Mouse (Mus musculus) heart, embryonic 14.5 days (tissue): ENCODE measurements around the gene Gm21983. TPM values are rescaled to one million over a fixed set of nuclear protein-coding genes. Genes with fewer than 3 reads are reported as not detected.
A peak's percentile ranks its signal among the peaks of the same experiment; 100 is the strongest.

Source experiments
- ATAC-seq: fragments of 200-750 bp; cut with Nextera tagmentation; 2 replicates; pipeline ENCODE4 v1.8.0; 2017; ENCODE audit warnings: low read depth, moderate TSS enrichment; ENCODE audit not compliant: insufficient number of reproducible peaks, insufficient read depth, low FRiP score
- H3K27ac ChIP-seq, 2 experiments: fragments of 200-500 bp in 1 of 2; fragments of 300-500 bp in 1 of 2; sonication (generic) in 1 of 2; replicated peaks in 1 of 2; 2 replicates each; pipeline ENCODE4 v1.5.1; 2012 to 2014; ENCODE audit warnings: low read depth in 2 of 2, low read length in 2 of 2, control low read depth in 1 of 2, mild to moderate bottlenecking in 1 of 2, mixed read lengths in 1 of 2; ENCODE audit not compliant: control insufficient read depth in 1 of 2, insufficient read depth in 1 of 2
- H3K27me3 ChIP-seq: fragments of 300-500 bp; sonication (generic); 2 replicates; pipeline ENCODE4 v1.6.1; 2014; ENCODE audit warnings: mild to moderate bottlenecking, low read length, control low read depth; ENCODE audit not compliant: control insufficient read depth, insufficient read depth
- H3K36me3 ChIP-seq: fragments of 300-500 bp; sonication (generic); 2 replicates; pipeline ENCODE4 v1.6.1; 2014; ENCODE audit warnings: mild to moderate bottlenecking, control low read depth, low read length, mixed read lengths; ENCODE audit not compliant: control insufficient read depth, insufficient read depth
- H3K4me1 ChIP-seq, 2 experiments: fragments of 200-500 bp in 1 of 2; fragments of 300-500 bp in 1 of 2; sonication (generic) in 1 of 2; 2 replicates each; pipeline ENCODE4 v1.6.1; 2012 to 2014; ENCODE audit warnings: low read length in 2 of 2, control low read depth in 1 of 2, mixed read lengths in 1 of 2; ENCODE audit not compliant: control insufficient read depth in 2 of 2, insufficient read depth in 2 of 2
- H3K4me2 ChIP-seq: fragments of 300-500 bp; sonication (generic); 2 replicates; pipeline ENCODE4 v1.6.1; 2014; ENCODE audit warnings: mild to moderate bottlenecking, low read length
- H3K4me3 ChIP-seq, 2 experiments: fragments of 200-500 bp in 1 of 2; fragments of 300-500 bp in 1 of 2; sonication (generic) in 1 of 2; 2 replicates each; pipeline ENCODE4 v1.5.1; 2012 to 2014; ENCODE audit warnings: low read length in 2 of 2, mild to moderate bottlenecking in 2 of 2, control low read depth in 1 of 2, low read depth in 1 of 2, moderate library complexity in 1 of 2; ENCODE audit not compliant: control insufficient read depth in 1 of 2, insufficient read depth in 1 of 2
- H3K9ac ChIP-seq: fragments of 300-500 bp; sonication (generic); 2 replicates; pipeline ENCODE4 v1.6.1; 2014; ENCODE audit warnings: mild to moderate bottlenecking, low read length
- H3K9me3 ChIP-seq: fragments of 300-500 bp; sonication (generic); 2 replicates; pipeline ENCODE4 v1.6.1; 2016; ENCODE audit warnings: low read length, control low read depth; ENCODE audit not compliant: control insufficient read depth
- microRNA counts: library from miRNA; unstranded; fragments of <30 nt; microRNA quantifications from one replicate; lab custom pipeline; 2016
- microRNA-seq: library from miRNA; unstranded; fragments of <30 nt; microRNA quantifications from one replicate; pipeline ENCODE4, GENCODE M21; 2016
- polyA plus RNA-seq: library from polyadenylated mRNA; unstranded; fragments of >200 nt; fragmentation: Nextera tagmentation; extraction: Ambion mirVana; gene quantifications from 2 replicates; pipeline ENCODE4 v1.2.1, GENCODE M21; 2014

Gm21983 gene
- polyA plus RNA-seq, 1 experiment from 2014 or later: not detected

GRCm38 (mm10) chr7:27119676-27120075, 61.2 kb downstream of the Gm21983 start, which contains the start of gene Cyp2f2:
Cyp2f2 (plus strand) TSS chr7:27119909.
- Histone ChIP-seq H3K27ac (no peak within 1 kb of the TSS), H3K4me1 (no peaks in the 10 kb centered on the region), H3K9me3 (no peaks in the 10 kb centered on the region), H3K36me3 (no peaks in the 10 kb centered on the region), H3K4me3 (no peak within 1 kb of the TSS), H3K27me3 (no peaks in the 10 kb centered on the region), H3K9ac (no peak within 1 kb of the TSS), H3K4me2 (no peak within 1 kb of the TSS)
- ATAC-seq: no peak

MicroRNAs within 50 kb of the gene (microRNA counts, 519-probe panel; counts per million panel counts)
- 322 counts per million, percentile 70 among the panel's probes with 10 or more counts for microRNA mmu-miR-1191 (lab: Ali Mortazavi, UCI)

Small RNA genes lying within 50 kb of the gene (microRNA-seq; reads per million reads assigned to microRNA genes)
- gene Mir1191: 1.7 reads per million
- 1.7 reads per million for gene Mir3101

Other genes with a start within 250 kb of the Gm21983 start
- not detected in 2 replicates for gene Cyp2a22, start 241.7 kb downstream of the Gm21983 start, polyA plus RNA-seq
- not detected in 2 replicates for gene Cyp2a12, start 152.0 kb downstream of the Gm21983 start, polyA plus RNA-seq
- 3.3 TPM in 1 of 2 replicates, not detected in the other for gene Cyp2f2, start 61.2 kb downstream of the Gm21983 start, polyA plus RNA-seq
- 0.22 TPM in 1 of 2 replicates, not detected in the other for gene Cyp2t4, start 27.4 kb downstream of the Gm21983 start, polyA plus RNA-seq
- gene Egln2, start 14.3 kb downstream of the Gm21983 start, polyA plus RNA-seq: 26.7 and 31.2 TPM in 2 replicates
- 42.4 and 43.4 TPM in 2 replicates for gene Rab4b, start 2.2 kb downstream of the Gm21983 start, polyA plus RNA-seq
- gene Mia, start 71 bp upstream of the Gm21983 start, polyA plus RNA-seq: 0.53 and 1.3 TPM in 2 replicates
- gene BC024978, start 14.7 kb upstream of the Gm21983 start, polyA plus RNA-seq: 3.3 and 3.7 TPM in 2 replicates
- 140 and 150 TPM in 2 replicates for gene Snrpa, start 15.2 kb upstream of the Gm21983 start, polyA plus RNA-seq
- gene Itpkc, start 47.6 kb upstream of the Gm21983 start, polyA plus RNA-seq: 3.4 and 3.8 TPM in 2 replicates
- 9.9 and 11.9 TPM in 2 replicates for gene Coq8b, start 51.9 kb upstream of the Gm21983 start, polyA plus RNA-seq
- 3.3 and 5.4 TPM in 2 replicates for gene Numbl, start 77.3 kb upstream of the Gm21983 start, polyA plus RNA-seq
- gene Ltbp4, start 156.6 kb upstream of the Gm21983 start, polyA plus RNA-seq: 47.7 and 55.1 TPM in 2 replicates
- gene Shkbp1, start 174.9 kb upstream of the Gm21983 start, polyA plus RNA-seq: 18.3 and 22.0 TPM in 2 replicates
- gene Gm20479, start 176.3 kb upstream of the Gm21983 start, polyA plus RNA-seq: not detected in 2 replicates